Mouse (Mus musculus) liver, embryonic 16.5 days (tissue): Measurements from ENCODE around the gene Olfr61. TPM values are rescaled to one million over a fixed set of nuclear protein-coding genes. Genes with fewer than 3 reads are reported as not detected.

ENCODE experiments used
- polyA plus RNA-seq: library from polyadenylated mRNA; unstranded; fragments of >200 nt; fragmentation: Nextera tagmentation; extraction: Ambion mirVana; gene quantifications from 2 replicates; pipeline ENCODE4 v1.2.1, GENCODE M21; 2015

Gene Olfr61
- polyA plus RNA-seq, 1 experiment from 2014 or later = not detected

Other genes starting within 250 kb of the Olfr61 start
- not detected in 2 replicates for gene Olfr531, start 226.1 kb upstream of the Olfr61 start, polyA plus RNA-seq
- gene Olfr532, start 207.3 kb upstream of the Olfr61 start, polyA plus RNA-seq = not detected in 2 replicates
- not detected in 2 replicates for gene Olfr533, start 165.6 kb upstream of the Olfr61 start, polyA plus RNA-seq
- not detected in 2 replicates for gene Olfr535, start 144.8 kb upstream of the Olfr61 start, polyA plus RNA-seq
- not detected in 2 replicates for gene Olfr536, start 121.6 kb upstream of the Olfr61 start, polyA plus RNA-seq
- gene Olfr538, start 61.1 kb upstream of the Olfr61 start, polyA plus RNA-seq = not detected in 2 replicates
- not detected in 2 replicates for gene Olfr46, start 27.7 kb upstream of the Olfr61 start, polyA plus RNA-seq
- gene Olfr53, start 17.5 kb downstream of the Olfr61 start, polyA plus RNA-seq = not detected in 2 replicates
- not detected in 2 replicates for gene Olfr539, start 31.0 kb downstream of the Olfr61 start, polyA plus RNA-seq
- gene Olfr45, start 53.0 kb downstream of the Olfr61 start, polyA plus RNA-seq = not detected in 2 replicates
- not detected in 2 replicates for gene Olfr541, start 68.3 kb downstream of the Olfr61 start, polyA plus RNA-seq
- gene Cyp2e1, start 134.8 kb downstream of the Olfr61 start, polyA plus RNA-seq = 0.97 and 1.1 TPM in 2 replicates
- 0.07 and 0.14 TPM in 2 replicates for gene Syce1, start 158.9 kb downstream of the Olfr61 start, polyA plus RNA-seq
- 0.06 and 0.16 TPM in 2 replicates for gene Zfp941, start 193.2 kb downstream of the Olfr61 start, polyA plus RNA-seq
- 30.3 and 32.9 TPM in 2 replicates for gene Urah, start 206.0 kb downstream of the Olfr61 start, polyA plus RNA-seq
- not detected in 2 replicates for gene Scgb1c1, start 216.6 kb downstream of the Olfr61 start, polyA plus RNA-seq
- gene Odf3, start 218.8 kb downstream of the Olfr61 start, polyA plus RNA-seq = not detected in 2 replicates
- not detected in 2 replicates for gene Gm45785, start 227.4 kb downstream of the Olfr61 start, polyA plus RNA-seq
- 21.2 and 21.5 TPM in 2 replicates for gene Ric8a, start 228.0 kb downstream of the Olfr61 start, polyA plus RNA-seq
- 19.3 and 20.9 TPM in 2 replicates for gene Bet1l, start 228.6 kb downstream of the Olfr61 start, polyA plus RNA-seq